Mouse (Mus musculus): ENCODE results near the gene Pigp. TPM values are rescaled to one million over a fixed set of nuclear protein-coding genes. Genes with fewer than 3 reads are reported as not detected.

The Pigp gene
- polyA plus RNA-seq, 1 experiment from 2014 or later, result 165 TPM

DNA sequence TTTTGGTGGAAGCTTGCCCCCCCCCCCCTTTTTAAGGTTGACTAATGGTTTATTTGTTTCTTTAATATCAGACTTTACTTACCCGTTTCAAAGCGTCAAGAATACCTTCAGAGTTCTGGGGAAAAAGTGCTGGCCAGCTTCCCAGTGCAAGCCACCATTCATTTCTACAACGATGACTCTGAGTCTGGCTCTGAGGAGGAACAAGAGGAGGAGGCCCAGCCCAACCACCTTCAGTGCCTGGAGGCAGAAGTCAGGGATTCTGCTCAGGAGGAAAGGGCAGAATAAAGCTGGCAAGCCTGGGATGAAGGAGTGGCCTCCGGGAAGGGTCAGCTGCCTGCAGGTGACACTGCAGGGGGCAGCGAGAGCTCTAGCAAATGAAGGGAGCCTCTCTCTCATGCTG, 36.0 kb downstream of the Pigp start:
- Histone ChIP-seq H3K9ac (ENCODE audit: low read depth, low read length) (no peak overlapping the region), H3K27me3 (replicated peaks; ENCODE audit: control insufficient read depth, insufficient read depth, low read length) (no peaks in the 10 kb centered on the region), H3K36me3 (ENCODE audit: control insufficient read depth, insufficient read depth) (no peaks in the 10 kb centered on the region), H3K4me3 (ENCODE audit: low read depth, low read length) (no peak overlapping the region), H3K4me2 (replicated peaks; ENCODE audit: low read depth) (no peak overlapping the region), H3K4me1 (replicated peaks; ENCODE audit: control insufficient read depth, insufficient read depth, low read length) (no peaks in the 10 kb centered on the region), H3K9me3 (ENCODE audit: control insufficient read depth) (no peaks in the 10 kb centered on the region), H3K27ac (ENCODE audit: low read depth, low read length) (no peak overlapping the region)
- TF ChIP-seq CTCF (IDR thresholded peaks at IDR 0.05; ENCODE audit: low read depth), result no peak
- no peak for ATAC-seq
- 46% methylated on average over 5 of the region's 5 CpGs for WGBS

DNA sequence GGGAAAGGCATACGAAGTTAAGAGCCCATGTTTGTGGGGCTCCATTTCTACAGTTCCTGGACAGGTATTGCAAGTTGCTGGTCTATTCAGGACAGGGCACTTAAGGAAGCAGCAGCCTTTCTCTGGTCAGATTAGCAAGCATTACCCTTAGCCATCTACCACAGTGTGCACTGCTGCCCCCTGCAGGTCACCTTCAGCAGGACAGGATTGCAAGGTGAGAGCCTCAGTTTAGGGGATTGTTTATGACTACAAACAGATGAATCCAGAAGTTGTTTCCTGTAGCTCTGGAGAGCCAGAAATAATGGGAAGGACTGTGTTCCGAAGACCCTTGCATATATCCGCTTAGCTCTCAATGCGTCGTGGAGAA, 39.8 kb downstream of the Pigp start:
- Histone ChIP-seq H3K4me1 (replicated peaks; ENCODE audit: control insufficient read depth, insufficient read depth, low read length) (peaks cover 3% of the 10 kb centered on the region; the same call in 1 of the 2 replicates), H3K27ac (ENCODE audit: low read depth, low read length) (no peak overlapping the region), H3K9me3 (ENCODE audit: control insufficient read depth) (no peaks in the 10 kb centered on the region), H3K4me2 (replicated peaks; ENCODE audit: low read depth) (no peak overlapping the region), H3K36me3 (ENCODE audit: control insufficient read depth, insufficient read depth) (no peaks in the 10 kb centered on the region), H3K9ac (ENCODE audit: low read depth, low read length) (no peak overlapping the region), H3K27me3 (replicated peaks; ENCODE audit: control insufficient read depth, insufficient read depth, low read length) (0 out of 2 replicates have a peak, but pooled peaks cover 4% of the 10 kb centered on the region), H3K4me3 (ENCODE audit: low read depth, low read length) (no peak overlapping the region)
- peak; percentile 90 for TF ChIP-seq CTCF (IDR thresholded peaks at IDR 0.05; ENCODE audit: low read depth)
- 70% methylated on average over 5 of the region's 5 CpGs for WGBS
- no peak for ATAC-seq

DNA sequence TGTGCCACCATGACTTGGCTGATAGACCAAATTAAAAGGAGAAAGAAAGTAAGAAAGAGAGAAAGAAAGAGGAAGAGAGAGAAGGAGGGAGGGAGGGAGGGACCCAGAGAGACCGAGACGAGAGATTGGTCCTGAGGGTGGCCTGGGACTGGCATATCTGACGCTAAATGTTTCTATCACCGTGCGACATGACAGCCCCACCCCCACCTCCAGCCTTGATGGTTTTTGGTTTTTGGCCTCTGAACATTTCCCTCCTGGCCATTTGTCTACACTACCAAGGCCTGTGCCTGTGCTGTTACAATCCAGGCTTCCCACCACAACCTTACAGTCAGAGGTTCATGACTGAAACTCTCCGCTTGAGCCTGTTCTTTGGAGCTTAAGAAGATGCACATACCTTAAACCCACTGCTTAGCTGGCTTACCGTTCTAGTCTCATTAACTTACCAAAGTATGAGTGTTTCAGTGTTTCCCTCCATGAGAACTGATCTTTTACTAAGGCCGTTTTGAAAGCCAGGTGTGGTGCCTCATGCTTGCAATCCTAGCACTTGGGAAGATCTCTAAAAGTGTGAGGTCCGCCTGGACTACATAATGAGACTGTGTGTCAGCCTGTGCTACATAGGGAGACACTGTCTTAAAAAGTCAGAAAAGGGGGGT, 40.3 kb downstream of the Pigp start:
- Histone ChIP-seq H3K9me3 (ENCODE audit: control insufficient read depth) (no peaks in the 10 kb centered on the region), H3K27ac (ENCODE audit: low read depth, low read length) (no peak overlapping the region), H3K9ac (ENCODE audit: low read depth, low read length) (no peak overlapping the region), H3K36me3 (ENCODE audit: control insufficient read depth, insufficient read depth) (no peaks in the 10 kb centered on the region), H3K4me1 (replicated peaks; ENCODE audit: control insufficient read depth, insufficient read depth, low read length) (peaks cover 3% of the 10 kb centered on the region; the same call in 1 of the 2 replicates), H3K4me3 (ENCODE audit: low read depth, low read length) (no peak overlapping the region), H3K27me3 (replicated peaks; ENCODE audit: control insufficient read depth, insufficient read depth, low read length) (0 out of 2 replicates have a peak, but pooled peaks cover 4% of the 10 kb centered on the region), H3K4me2 (replicated peaks; ENCODE audit: low read depth) (no peak overlapping the region)
- no peak for ATAC-seq
- WGBS, result 84% methylated on average over 9 of the region's 9 CpGs
- no peak for TF ChIP-seq CTCF (IDR thresholded peaks at IDR 0.05; ENCODE audit: low read depth)

DNA sequence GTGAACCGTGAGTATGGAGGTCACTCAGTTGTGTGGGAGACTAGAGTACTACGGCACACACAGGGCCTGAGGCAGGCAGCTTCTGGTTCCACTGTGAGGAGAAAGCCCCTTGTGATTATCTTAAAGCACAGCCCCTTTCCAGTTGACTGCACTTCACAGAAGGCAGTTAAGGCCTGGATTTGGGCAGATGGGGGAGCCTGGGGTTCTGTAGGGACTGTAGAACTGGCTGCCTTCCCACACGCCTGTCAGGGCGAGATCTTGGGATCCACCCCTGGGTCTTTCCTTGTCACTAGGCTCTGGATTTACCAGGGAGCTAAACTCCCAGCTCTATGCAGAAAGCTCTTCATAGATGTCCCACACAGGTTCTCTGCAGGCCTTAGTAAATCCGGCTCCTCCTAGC, 41.2 kb downstream of the Pigp start:
- no peak for ATAC-seq
- no peaks in the 10 kb centered on the region for H3K36me3 ChIP-seq (ENCODE audit: control insufficient read depth, insufficient read depth)
- H3K4me2 ChIP-seq (replicated peaks; ENCODE audit: low read depth), result no peak overlapping the region
- H3K9me3 ChIP-seq (ENCODE audit: control insufficient read depth), result no peaks in the 10 kb centered on the region
- H3K4me1 ChIP-seq (replicated peaks; ENCODE audit: control insufficient read depth, insufficient read depth, low read length), result peaks cover 3% of the 10 kb centered on the region; the same call in 1 of the 2 replicates
- H3K27ac ChIP-seq (ENCODE audit: low read depth, low read length), result no peak overlapping the region
- 94% methylated on average over 5 of the region's 5 CpGs for WGBS
- 0 out of 2 replicates have a peak, but pooled peaks cover 4% of the 10 kb centered on the region for H3K27me3 ChIP-seq (replicated peaks; ENCODE audit: control insufficient read depth, insufficient read depth, low read length)
- no peak overlapping the region for H3K9ac ChIP-seq (ENCODE audit: low read depth, low read length)
- H3K4me3 ChIP-seq (ENCODE audit: low read depth, low read length), result no peak overlapping the region
- no peak for TF ChIP-seq CTCF (IDR thresholded peaks at IDR 0.05; ENCODE audit: low read depth)

DNA sequence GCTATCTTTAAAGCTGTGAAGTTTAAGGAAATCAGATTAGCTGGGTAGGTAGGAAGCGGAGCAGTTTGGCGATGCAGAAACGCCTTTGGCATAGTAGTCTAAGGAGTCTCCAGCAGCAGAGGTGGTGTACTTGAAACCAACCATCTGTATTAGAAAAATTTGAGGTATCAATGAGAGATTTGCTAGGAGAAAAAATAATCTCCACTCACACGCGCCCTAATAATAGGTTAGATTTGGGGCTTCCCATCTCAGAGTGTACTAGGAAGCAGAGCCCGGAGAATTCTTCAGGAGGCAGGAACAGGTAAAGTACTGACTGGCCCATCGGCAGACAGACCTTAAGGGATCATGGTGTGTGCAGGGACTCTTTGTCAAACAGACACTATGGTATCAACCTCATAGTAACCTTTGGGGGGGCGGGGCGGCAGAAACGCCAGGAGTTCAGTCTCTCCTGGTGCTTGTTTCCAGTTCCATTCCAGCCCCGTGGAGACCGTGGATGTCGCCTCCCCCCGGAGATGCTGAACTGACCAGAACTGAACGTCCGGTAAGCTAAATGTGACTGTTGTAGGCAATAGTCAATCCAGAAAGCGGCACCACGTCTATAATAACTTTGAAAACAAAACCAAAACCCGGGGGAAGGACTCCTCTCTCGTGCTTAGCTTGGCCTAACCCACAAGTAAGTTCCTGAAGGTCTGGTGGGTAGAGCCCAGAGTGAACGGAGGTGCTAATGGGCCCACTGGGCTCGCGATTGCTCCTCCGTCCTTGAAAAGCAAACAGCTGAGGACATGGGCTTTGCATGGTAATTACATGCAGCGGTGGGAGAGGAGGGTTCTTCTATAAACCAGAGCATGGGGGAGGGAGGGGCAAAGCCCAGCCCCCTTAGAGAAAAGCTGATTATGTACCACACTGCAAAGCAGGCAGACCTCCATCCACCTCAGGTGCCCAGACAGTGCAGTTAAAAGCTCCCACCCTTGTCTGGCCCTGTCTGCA, 42.5 kb downstream of the Pigp start:
- WGBS, result 21% methylated on average over 25 of the region's 25 CpGs
- Histone ChIP-seq H3K9ac (ENCODE audit: low read depth, low read length) (0 out of 2 replicates have a peak overlapping the region, but pooled peaks have one; percentile 57), H3K27ac (ENCODE audit: low read depth, low read length) (no peak overlapping the region), H3K4me3 (ENCODE audit: low read depth, low read length) (peak overlapping the region; percentile 68), H3K9me3 (ENCODE audit: control insufficient read depth) (no peaks in the 10 kb centered on the region), H3K27me3 (replicated peaks; ENCODE audit: control insufficient read depth, insufficient read depth, low read length) (0 out of 2 replicates have a peak, but pooled peaks cover 4% of the 10 kb centered on the region), H3K4me2 (replicated peaks; ENCODE audit: low read depth) (peak overlapping the region; percentile 92), H3K4me1 (replicated peaks; ENCODE audit: control insufficient read depth, insufficient read depth, low read length) (peaks cover 3% of the 10 kb centered on the region; the same call in 1 of the 2 replicates), H3K36me3 (ENCODE audit: control insufficient read depth, insufficient read depth) (no peaks in the 10 kb centered on the region)
- ATAC-seq, result no peak
- no peak for TF ChIP-seq CTCF (IDR thresholded peaks at IDR 0.05; ENCODE audit: low read depth)
